Mouse (Mus musculus) hindbrain, embryonic 11.5 days (tissue): ENCODE measurements at regions not wholly inside any gene's neighbourhood (a gene's known extent, or its start where the extent isn't known, plus 50 kb on each side); places are given as distances from the start of the nearest gene placed in this dataset.
A peak's percentile ranks its signal among the peaks of the same experiment; 100 is the strongest.
"Not testable (repeated sequence)": the region's sequence is repeated elsewhere in the genome, so short reads cannot be mapped to it uniquely, and the experiment has no call there.

Source experiments
- ATAC-seq: fragments of 200-750 bp; cut with Nextera tagmentation; 2 replicates; pipeline ENCODE4 v1.8.0; 2017; ENCODE audit warnings: mild to moderate bottlenecking, moderate TSS enrichment, moderate library complexity; ENCODE audit not compliant: low FRiP score
- DNase-seq: peaks from one replicate; pipeline ENCODE4 v3.0.0-alpha.2; 2015; ENCODE audit warnings: low spot score
- H3K27ac ChIP-seq: fragments of 300-500 bp; sonication (generic); 2 replicates; pipeline ENCODE4 v1.5.1; 2014; ENCODE audit warnings: mild to moderate bottlenecking, low read depth, low read length
- H3K27me3 ChIP-seq: fragments of 300-500 bp; sonication (generic); 2 replicates; pipeline ENCODE4 v1.6.1; 2014; ENCODE audit warnings: mild to moderate bottlenecking, low read length, moderate library complexity, mixed read lengths; ENCODE audit not compliant: control insufficient read depth, insufficient read depth
- H3K36me3 ChIP-seq: fragments of 300-500 bp; sonication (generic); 2 replicates; pipeline ENCODE4 v1.6.1; 2014; ENCODE audit warnings: mild to moderate bottlenecking, low read length, moderate library complexity, mixed read lengths; ENCODE audit not compliant: control insufficient read depth, insufficient read depth
- H3K4me1 ChIP-seq: fragments of 300-500 bp; sonication (generic); replicated peaks from 2 replicates; pipeline ENCODE4 v1.6.1; 2014; ENCODE audit warnings: low read length, mixed read lengths; ENCODE audit not compliant: control insufficient read depth, insufficient read depth
- H3K4me2 ChIP-seq: fragments of 300-500 bp; sonication (generic); replicated peaks from 2 replicates; pipeline ENCODE4 v1.6.1; 2014; ENCODE audit warnings: mild to moderate bottlenecking, low read depth, low read length
- H3K4me3 ChIP-seq: fragments of 300-500 bp; sonication (generic); 2 replicates; pipeline ENCODE4 v1.5.1; 2014; ENCODE audit warnings: low read depth, low read length
- H3K9ac ChIP-seq: fragments of 300-500 bp; sonication (generic); 2 replicates; pipeline ENCODE4 v1.6.1; 2014; ENCODE audit warnings: low read depth, low read length
- H3K9me3 ChIP-seq: fragments of 300-500 bp; sonication (generic); 2 replicates; pipeline ENCODE4 v1.6.1; 2016; ENCODE audit warnings: low read length; ENCODE audit not compliant: control insufficient read depth
- WGBS: fragments of 180-500 bp; shearing (Covaris S2); extraction: QIAGEN DNeasy Blood & Tissue Kit; methylation state at CpG from one replicate; pipeline ENCODE4 v1.1.7; 2014; 5-methylcytosine and 5-hydroxymethylcytosine counted together

DNA sequence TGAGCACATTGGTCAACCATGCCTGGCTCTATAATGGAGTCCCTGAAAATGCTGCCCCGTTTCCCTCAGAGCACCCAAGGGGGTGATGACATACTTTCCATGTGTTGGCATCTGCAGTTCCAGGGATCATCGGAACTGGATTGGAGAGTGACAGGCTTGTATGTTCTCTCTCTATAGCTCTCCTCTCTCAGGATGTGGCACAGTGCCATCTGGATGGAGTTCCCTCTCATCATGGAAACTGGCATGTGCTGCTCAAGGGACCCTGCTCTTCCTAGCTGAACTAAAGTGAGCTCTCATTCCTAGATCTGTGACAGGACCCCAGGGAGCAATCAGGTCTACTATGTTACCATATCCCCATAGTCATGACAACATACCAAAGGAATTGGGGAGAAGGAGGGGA lies 56.9 kb upstream of the Gm7358 start:
- H3K4me1 ChIP-seq: no peaks in the 10 kb centered on the region
- DNase-seq (no peak), ATAC-seq (no peak)
- H3K9me3 ChIP-seq: no peaks in the 10 kb centered on the region
- no peak overlapping the region for H3K27ac ChIP-seq
- no peak overlapping the region for H3K4me2 ChIP-seq
- no peaks in the 10 kb centered on the region for H3K36me3 ChIP-seq
- H3K9ac ChIP-seq: no peak overlapping the region
- WGBS: 94% methylated on average over 2 of the region's 2 CpGs
- H3K27me3 ChIP-seq: no peaks in the 10 kb centered on the region
- H3K4me3 ChIP-seq: no peak overlapping the region

DNA sequence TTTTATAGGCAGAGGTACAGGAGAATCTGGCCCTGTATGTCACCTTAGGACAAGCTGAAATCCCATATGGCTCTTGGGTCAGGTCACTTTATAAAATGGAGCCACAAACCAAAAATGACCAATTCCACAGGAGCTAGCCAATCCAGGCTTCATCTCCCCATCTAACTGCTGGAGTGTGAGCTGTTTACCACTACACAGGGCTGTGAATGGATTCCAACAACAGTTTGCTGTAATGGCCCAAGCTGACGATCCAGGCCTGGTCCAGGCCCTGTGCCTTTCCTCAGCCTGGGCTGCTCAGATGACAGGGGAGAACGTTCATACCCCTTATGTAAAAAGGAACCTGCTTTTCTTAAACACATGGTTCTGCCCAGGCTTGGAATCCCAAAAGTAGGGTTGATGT lies 55.5 kb upstream of the Gm7358 start:
- 73% methylated on average over 2 of the region's 2 CpGs for WGBS
- DNase-seq: no peak
- Histone ChIP-seq H3K36me3 (no peaks in the 10 kb centered on the region), H3K4me3 (no peak overlapping the region), H3K9ac (no peak overlapping the region), H3K27me3 (no peaks in the 10 kb centered on the region), H3K4me2 (no peak overlapping the region), H3K4me1 (no peaks in the 10 kb centered on the region), H3K9me3 (no peaks in the 10 kb centered on the region), H3K27ac (no peak overlapping the region)
- ATAC-seq: no peak

DNA sequence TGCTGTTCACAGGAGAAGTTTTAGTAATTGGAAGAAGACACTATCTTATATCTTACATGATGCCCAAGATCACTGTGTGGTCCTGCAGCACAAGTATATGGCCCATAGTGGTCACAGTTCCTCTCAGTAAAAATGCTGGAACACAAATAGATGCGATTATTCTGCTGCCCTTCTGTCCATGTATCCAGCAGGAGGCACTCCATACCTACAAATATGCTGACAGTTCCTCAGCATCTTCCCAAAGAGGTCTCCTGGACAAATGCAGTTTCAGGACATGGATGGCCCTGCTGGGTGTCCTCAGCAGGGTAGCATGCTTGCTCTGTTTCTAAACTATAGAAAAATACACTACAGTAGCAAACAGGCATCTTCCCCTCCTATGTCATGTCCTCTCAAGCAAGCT lies 52.4 kb upstream of the Gm7358 start:
- DNase-seq: peak; percentile 18
- WGBS: 36% methylated on average over 1 of the region's 1 CpGs
- H3K4me1 ChIP-seq, H3K27me3 ChIP-seq, H3K4me3 ChIP-seq, H3K9ac ChIP-seq, ATAC-seq, H3K9me3 ChIP-seq, H3K27ac ChIP-seq, H3K36me3 ChIP-seq, H3K4me2 ChIP-seq: not testable (repeated sequence)
